Mouse (Mus musculus): ENCODE results near the gene 4933421I07Rik.

DNA sequence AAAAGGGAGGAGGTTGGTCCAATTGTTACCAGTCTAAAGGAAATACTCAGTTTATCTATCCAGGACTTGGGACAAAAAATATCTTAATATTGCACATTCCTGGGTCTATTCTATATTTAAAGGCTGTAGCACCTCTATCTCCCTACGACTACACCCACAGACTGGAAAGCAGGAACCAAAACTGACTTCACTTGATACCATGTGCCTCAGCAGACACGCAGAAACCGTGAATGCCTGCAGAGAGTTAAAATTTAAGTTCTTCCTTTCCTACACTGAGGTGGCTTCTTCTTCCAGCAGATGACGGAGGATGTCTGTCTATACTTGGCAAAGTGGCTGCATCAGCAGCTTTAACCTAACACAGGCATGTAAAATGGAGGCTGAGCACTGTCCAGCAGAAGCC, 42.4 kb upstream of the 4933421I07Rik start:
- TF ChIP-seq CTCF (IDR thresholded peaks at IDR 0.05; ENCODE audit: low read depth, low read length) (no peak), GATA1 (IDR thresholded peaks at IDR 0.05; ENCODE audit: borderline replicate concordance, low read length) (no peak), POLR2AphosphoS5 (IDR thresholded peaks at IDR 0.05; ENCODE audit: insufficient replicate concordance, low read depth, low read length) (no peak)
